Mouse (Mus musculus) G1E (cell line): ENCODE data around the gene Abcg4. TPM values are rescaled to one million over a fixed set of nuclear protein-coding genes. Genes with fewer than 3 reads are reported as not detected.

ENCODE experiments used
- ATAC-seq: 2 replicates; pipeline ENCODE4 v1.8.0; 2016; ENCODE audit warnings: mild to moderate bottlenecking; ENCODE audit not compliant: insufficient number of reproducible peaks, poor library complexity, low FRiP score, severe bottlenecking; ENCODE audit errors: extremely low read depth
- DNase-seq: peaks from one replicate; pipeline ENCODE4 v3.0.0; 2012; ENCODE audit warnings: low spot score
- H3K27me3 ChIP-seq: 2 replicates; pipeline ENCODE4 v1.6.1; 2012; ENCODE audit warnings: mild to moderate bottlenecking, low read length, inconsistent platforms; ENCODE audit not compliant: insufficient read depth
- H3K36me3 ChIP-seq: replicated peaks from 2 replicates; pipeline ENCODE3; 2012; ENCODE audit warnings: mild to moderate bottlenecking, inconsistent platforms
- H3K4me1 ChIP-seq: 2 replicates; pipeline ENCODE4 v1.6.1; 2012; ENCODE audit warnings: low read depth, low read length, inconsistent platforms, mixed read lengths; ENCODE audit not compliant: insufficient read depth
- H3K4me3 ChIP-seq: 2 replicates; pipeline ENCODE4 v1.5.1; 2012; ENCODE audit warnings: low read depth, mild to moderate bottlenecking, inconsistent platforms, low read length, moderate library complexity, mixed read lengths
- H3K9me3 ChIP-seq: replicated peaks from 2 replicates; pipeline ENCODE4 v1.6.1; 2012; ENCODE audit warnings: inconsistent platforms
- CTCF ChIP-seq: IDR thresholded peaks from 2 replicates; pipeline ENCODE4 v1.5.1; 2012; ENCODE audit warnings: low read depth, low read length, inconsistent platforms, mixed read lengths
- GATA1 ChIP-seq: IDR thresholded peaks from 2 replicates; pipeline ENCODE4 v1.6.1; 2012; ENCODE audit warnings: borderline replicate concordance, low read length, inconsistent platforms, mixed read lengths
- GATA2 ChIP-seq: IDR thresholded peaks from 2 replicates; pipeline ENCODE4 v1.6.1; 2012; ENCODE audit warnings: low read depth, low read length, inconsistent platforms, borderline replicate concordance
- POLR2AphosphoS5 ChIP-seq: IDR thresholded peaks from 2 replicates; pipeline ENCODE4 v1.6.1; 2012; ENCODE audit warnings: low read depth, low read length, inconsistent platforms; ENCODE audit not compliant: insufficient replicate concordance
- TAL1 ChIP-seq: conservative IDR thresholded peaks from 2 replicates; pipeline ENCODE4 v1.6.1; 2012; ENCODE audit warnings: low read depth, low read length, inconsistent platforms, mixed read lengths
- polyA plus RNA-seq: library from polyadenylated mRNA; stranded (reverse); fragments of >175 nt; gene quantifications from 2 replicates; pipeline ENCODE4 v1.2.3, GENCODE M21; 2012
- total RNA-seq, 2 experiments: library from RNA; stranded (forward) in 1 of 2; stranded (reverse) in 1 of 2; fragments of 200-1000 nt in 1 of 2; fragments of >200 nt in 1 of 2; fragmentation: Nextera tagmentation in 1 of 2; gene quantifications; 2 replicates each; pipeline ENCODE4 v1.2.3; 2014 to 2017

Gene Abcg4
- total and polyA plus RNA-seq, 3 experiments, result 3.6 to 58.5 (median 20.3) TPM

- ATAC-seq, result peak; percentile 94
- Histone ChIP-seq H3K27me3 (no peaks in the 10 kb centered on the region), H3K4me1 (peaks cover 39% of the 10 kb centered on the region), H3K4me3 (peak within 1 kb of the TSS; percentile 98), H3K36me3 (peaks cover 84% of the 10 kb centered on the region), H3K9me3 (peaks cover 10% of the 10 kb centered on the region)
- DNase-seq, result peak; percentile 100
- TF ChIP-seq GATA2 (no peak), GATA1 (no peak), CTCF (no peak), POLR2AphosphoS5 (peak; percentile 97)
These were observed 46.2 kb upstream of the Abcg4 start, which contains the start of gene H2afx for GRCm38 (mm10) chr9:44334396-44335330. H2afx (plus strand) TSS chr9:44334694.

GRCm38 (mm10) chr9:44332918-44333638, 44.7 kb upstream of the Abcg4 start:
- Histone ChIP-seq H3K4me3 (no peak overlapping the region), H3K36me3 (peaks cover 83% of the 10 kb centered on the region), H3K9me3 (peaks cover 10% of the 10 kb centered on the region), H3K4me1 (peaks cover 34% of the 10 kb centered on the region), H3K27me3 (no peaks in the 10 kb centered on the region)
- no peak for DNase-seq
- TF ChIP-seq GATA2 (no peak), CTCF (no peak), POLR2AphosphoS5 (no peak), TAL1 (no peak), GATA1 (no peak)
- ATAC-seq, result no peak

DNA sequence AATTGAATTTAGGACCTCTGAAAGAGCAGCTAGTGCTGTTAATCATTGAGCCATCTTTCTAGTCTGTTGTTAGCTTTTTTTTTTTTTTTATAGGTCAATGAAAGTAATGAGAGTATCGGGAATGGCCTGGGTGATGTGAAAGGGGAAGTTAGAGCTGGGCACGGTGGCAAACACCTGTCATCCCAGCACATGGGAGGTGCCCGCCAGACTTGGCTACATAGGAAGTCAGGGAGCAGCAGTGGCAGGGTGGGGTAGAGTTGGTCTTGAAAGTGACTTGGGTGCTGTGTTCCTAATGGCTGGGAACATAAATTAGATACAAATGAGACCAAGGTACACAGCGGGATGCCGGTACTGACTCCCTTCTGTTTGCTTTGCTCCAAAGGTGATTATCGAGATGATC, 42.3 kb upstream of the Abcg4 start:
- Histone ChIP-seq H3K36me3 (peaks cover 68% of the 10 kb centered on the region), H3K4me1 (peaks cover 37% of the 10 kb centered on the region), H3K9me3 (peaks cover 10% of the 10 kb centered on the region), H3K4me3 (no peak overlapping the region), H3K27me3 (no peaks in the 10 kb centered on the region)
- no peak for DNase-seq
- ATAC-seq, result no peak
- TF ChIP-seq CTCF (no peak), GATA2 (no peak), POLR2AphosphoS5 (no peak), TAL1 (no peak), GATA1 (no peak)

DNA sequence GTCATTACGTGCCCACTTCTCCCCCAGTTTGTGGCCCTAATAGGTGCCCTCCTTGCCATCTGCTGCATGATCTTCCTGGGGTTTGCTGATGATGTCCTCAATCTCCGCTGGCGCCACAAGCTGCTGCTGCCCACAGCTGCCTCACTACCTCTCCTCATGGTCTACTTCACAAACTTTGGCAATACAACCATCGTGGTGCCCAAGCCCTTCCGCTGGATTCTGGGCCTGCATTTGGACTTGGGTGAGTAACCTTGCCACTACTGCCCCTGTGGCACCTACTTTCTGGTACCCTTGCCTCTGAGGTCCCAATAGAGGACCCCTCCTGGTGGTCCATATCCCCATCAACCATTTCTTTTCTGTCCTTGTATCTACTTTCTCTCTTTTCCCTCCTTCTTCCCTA, 39.5 kb upstream of the Abcg4 start:
- H3K27me3 ChIP-seq, result no peaks in the 10 kb centered on the region
- peak overlapping the region; percentile 90; the same call in 1 of the 2 replicates for H3K4me3 ChIP-seq
- H3K36me3 ChIP-seq, result peaks cover 49% of the 10 kb centered on the region
- H3K4me1 ChIP-seq, result peaks cover 33% of the 10 kb centered on the region
- H3K9me3 ChIP-seq, result peaks cover under 1% of the 10 kb centered on the region; the same call in 1 of the 2 replicates
- TF ChIP-seq GATA1 (no peak), CTCF (no peak), TAL1 (no peak), POLR2AphosphoS5 (no peak), GATA2 (no peak)
- DNase-seq (no peak), ATAC-seq (no peak)

GRCm38 (mm10) chr9:44327064-44327711, 38.8 kb upstream of the Abcg4 start:
- DNase-seq, result peak; percentile 34
- Histone ChIP-seq H3K36me3 (peaks cover 42% of the 10 kb centered on the region), H3K27me3 (no peaks in the 10 kb centered on the region), H3K4me3 (peak overlapping the region; percentile 90), H3K9me3 (no peaks in the 10 kb centered on the region), H3K4me1 (peaks cover 33% of the 10 kb centered on the region)
- TF ChIP-seq POLR2AphosphoS5 (no peak), GATA2 (no peak), TAL1 (no peak), GATA1 (no peak), CTCF (no peak)
- peak; percentile 24; the same call in 1 of the 2 replicates for ATAC-seq
